Mouse (Mus musculus) G1E (cell line): ENCODE results near the gene Macrod2.

Source experiments
- CTCF ChIP-seq: IDR thresholded peaks from 2 replicates; pipeline ENCODE4 v1.5.1; 2012; ENCODE audit warnings: low read depth, low read length, inconsistent platforms, mixed read lengths
- GATA1 ChIP-seq: IDR thresholded peaks from 2 replicates; pipeline ENCODE4 v1.6.1; 2012; ENCODE audit warnings: borderline replicate concordance, low read length, inconsistent platforms, mixed read lengths
- GATA2 ChIP-seq: IDR thresholded peaks from 2 replicates; pipeline ENCODE4 v1.6.1; 2012; ENCODE audit warnings: low read depth, low read length, inconsistent platforms, borderline replicate concordance
- POLR2AphosphoS5 ChIP-seq: IDR thresholded peaks from 2 replicates; pipeline ENCODE4 v1.6.1; 2012; ENCODE audit warnings: low read depth, low read length, inconsistent platforms; ENCODE audit not compliant: insufficient replicate concordance
- TAL1 ChIP-seq: conservative IDR thresholded peaks from 2 replicates; pipeline ENCODE4 v1.6.1; 2012; ENCODE audit warnings: low read depth, low read length, inconsistent platforms, mixed read lengths

DNA sequence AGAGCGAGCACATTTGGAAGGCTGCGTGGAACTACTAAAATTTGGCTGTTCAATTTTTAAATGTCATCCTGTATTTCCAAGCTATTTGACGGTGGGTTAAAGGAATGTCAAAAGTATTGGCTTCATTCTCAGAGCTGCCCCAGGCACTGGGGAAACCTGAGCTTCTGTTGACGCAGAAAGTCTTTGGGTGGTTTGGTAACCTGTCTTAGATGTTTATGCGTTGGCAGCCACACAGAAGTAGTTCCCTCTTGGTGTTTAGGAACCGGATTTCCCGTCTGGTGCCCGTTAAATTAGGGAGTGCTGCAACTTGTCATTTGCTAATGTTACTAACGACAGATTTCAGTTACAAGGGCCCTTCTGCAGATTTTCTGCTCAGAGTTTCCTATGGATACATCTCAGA, 1837.7 kb downstream of the Macrod2 start:
- TF ChIP-seq CTCF: no peak
- no peak for TF ChIP-seq GATA2
- no peak for TF ChIP-seq GATA1
- no peak for TF ChIP-seq TAL1
- no peak for TF ChIP-seq POLR2AphosphoS5
